Mouse (Mus musculus) neural tube, embryonic 14.5 days (tissue): Measurements from ENCODE around the gene Prr29. TPM values are rescaled to one million over a fixed set of nuclear protein-coding genes. Genes with fewer than 3 reads are reported as not detected.

Experiments
- polyA plus RNA-seq: library from polyadenylated mRNA; unstranded; fragments of >200 nt; fragmentation: Nextera tagmentation; extraction: Ambion mirVana; gene quantifications from 2 replicates; pipeline ENCODE4 v1.2.1, GENCODE M21; 2014

Prr29 gene
- polyA plus RNA-seq, 1 experiment from 2014 or later: not detected

Other genes with a start within 250 kb of the Prr29 start
- gene Gm10840, start 204.6 kb upstream of the Prr29 start, polyA plus RNA-seq: 0.88 TPM in 1 of 2 replicates, not detected in the other
- gene Limd2, start 204.6 kb upstream of the Prr29 start, polyA plus RNA-seq: 120 and 140 TPM in 2 replicates
- gene Strada, start 163.3 kb upstream of the Prr29 start, polyA plus RNA-seq: 33.0 and 34.8 TPM in 2 replicates
- gene Ccdc47, start 149.1 kb upstream of the Prr29 start, polyA plus RNA-seq: 78.3 and 99.4 TPM in 2 replicates
- gene Ddx42, start 148.5 kb upstream of the Prr29 start, polyA plus RNA-seq: 73.2 and 97.4 TPM in 2 replicates
- 29.6 and 36.3 TPM in 2 replicates for gene Ftsj3, start 109.4 kb upstream of the Prr29 start, polyA plus RNA-seq
- gene Psmc5, start 109.3 kb upstream of the Prr29 start, polyA plus RNA-seq: 300 and 322 TPM in 2 replicates
- 10.3 and 21.4 TPM in 2 replicates for gene Smarcd2, start 92.5 kb upstream of the Prr29 start, polyA plus RNA-seq
- 0.27 TPM in 1 of 2 replicates, not detected in the other for gene Tcam1, start 88.8 kb upstream of the Prr29 start, polyA plus RNA-seq
- gene Gh, start 63.6 kb upstream of the Prr29 start, polyA plus RNA-seq: not detected in 2 replicates
- 0.68 and 0.89 TPM in 2 replicates for gene Cd79b, start 50.7 kb upstream of the Prr29 start, polyA plus RNA-seq
- gene Scn4a, start 12.2 kb upstream of the Prr29 start, polyA plus RNA-seq: 0.06 TPM in 1 of 2 replicates, not detected in the other
- gene Icam2, start 22.6 kb downstream of the Prr29 start, polyA plus RNA-seq: 5.1 and 14.2 TPM in 2 replicates
- 7.4 and 7.6 TPM in 2 replicates for gene Ern1, start 122.4 kb downstream of the Prr29 start, polyA plus RNA-seq
- 37.7 and 39.5 TPM in 2 replicates for gene Tex2, start 248.0 kb downstream of the Prr29 start, polyA plus RNA-seq